Mouse (Mus musculus) lung, adult 10 weeks (tissue): Measurements from ENCODE around the gene Fam50b. TPM values are rescaled to one million over a fixed set of nuclear protein-coding genes. Genes with fewer than 3 reads are reported as not detected.

Source experiments
- polyA plus RNA-seq: library from polyadenylated mRNA; stranded (reverse); fragments of 350-450 nt; fragmentation: Illumina TruSeq; extraction: RNeasy Lipid Tissue Mini Kit (QIAGEN cat#74804); gene quantifications from one replicate; pipeline ENCODE4 v1.2.3, GENCODE M21; 2014; ENCODE audit warnings: low read depth, low replicate concordance; ENCODE audit not compliant: insufficient read depth

Fam50b gene
- polyA plus RNA-seq: not detected

GRCm38 (mm10) chr13:34734686-34735085 lies at the start of gene Fam50b:
Fam50b (plus strand) TSS chr13:34734850.

Other genes starting within 250 kb of the Fam50b start
- 139 TPM for gene Pxdc1, start 81.4 kb upstream of the Fam50b start, polyA plus RNA-seq
- gene Prpf4b, start 140.5 kb downstream of the Fam50b start, polyA plus RNA-seq: 33.5 TPM
- 0.43 TPM for gene Fam217a, start 189.5 kb downstream of the Fam50b start, polyA plus RNA-seq
- gene 4933417A18Rik, start 189.6 kb downstream of the Fam50b start, polyA plus RNA-seq: not detected
- 0.82 TPM for gene Eci3, start 229.0 kb downstream of the Fam50b start, polyA plus RNA-seq